Mouse (Mus musculus): ENCODE measurements around the gene Gm20388. TPM values are rescaled to one million over a fixed set of nuclear protein-coding genes. Genes with fewer than 3 reads are reported as not detected.
A peak's percentile ranks its signal among the peaks of the same experiment; 100 is the strongest.

Gm20388 gene
- total RNA-seq, 2 experiments from 2014 or later = 18.5 to 23.8 TPM

DNA sequence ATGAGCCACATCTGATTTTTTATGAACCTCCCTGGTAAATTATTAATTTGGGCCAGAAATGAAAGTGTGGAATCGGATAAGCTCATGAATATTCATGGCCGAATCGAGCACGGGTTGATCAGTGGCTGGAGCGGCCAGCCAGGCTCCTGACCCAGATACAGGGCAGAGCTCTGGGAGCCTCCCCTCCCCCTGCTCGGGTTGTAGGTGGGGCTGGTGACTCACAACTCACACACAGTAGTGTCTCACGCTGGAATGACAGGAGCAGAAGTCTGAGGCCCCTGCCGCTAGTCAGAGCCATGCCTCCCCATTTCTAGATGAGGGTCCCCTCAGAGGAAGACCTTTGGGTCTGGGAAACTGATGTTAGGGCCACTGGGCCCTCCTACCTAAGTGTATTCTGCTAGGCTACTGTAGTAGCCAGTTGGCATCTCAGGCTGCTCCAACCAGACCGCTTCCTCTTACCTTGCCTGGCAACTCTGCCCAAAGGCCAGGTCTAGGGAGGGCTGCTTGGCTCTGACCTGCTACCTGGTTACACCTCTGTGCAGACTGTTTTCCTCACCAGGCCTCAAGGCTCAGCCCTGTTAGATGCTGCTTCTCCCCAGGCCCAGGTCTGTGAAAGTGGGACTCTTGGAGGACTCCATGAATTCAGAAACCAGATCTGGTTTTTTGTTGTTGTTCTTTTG, 588.4 kb downstream of the Gm20388 start:
- ATAC-seq (replicated peaks; ENCODE audit: poor library complexity, severe bottlenecking) = no peak

GRCm38 (mm10) chr8:120500701-120501261, 590.1 kb downstream of the Gm20388 start:
- no peak for ATAC-seq (replicated peaks; ENCODE audit: poor library complexity, severe bottlenecking)

DNA sequence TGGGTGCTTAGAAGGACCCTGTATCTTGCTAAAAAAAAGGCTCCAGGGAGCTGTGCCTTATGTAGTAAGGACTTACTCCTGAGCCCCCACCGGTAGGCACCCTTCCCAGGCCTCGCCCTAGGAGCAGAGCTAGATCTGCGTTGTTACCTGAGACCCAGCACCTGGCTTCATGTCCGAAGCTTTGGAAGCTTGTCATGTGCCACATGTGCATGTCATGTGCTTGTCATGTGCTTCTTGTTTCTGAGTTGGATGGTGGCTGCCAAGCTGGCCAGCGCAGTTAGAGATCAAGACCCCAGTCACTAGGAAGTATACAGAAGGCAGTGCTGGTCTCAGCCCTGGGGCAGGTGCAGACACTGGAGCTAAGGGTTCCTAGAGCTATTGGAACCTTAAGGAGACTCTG, 590.8 kb downstream of the Gm20388 start:
- no peak for ATAC-seq (replicated peaks; ENCODE audit: poor library complexity, severe bottlenecking)

DNA sequence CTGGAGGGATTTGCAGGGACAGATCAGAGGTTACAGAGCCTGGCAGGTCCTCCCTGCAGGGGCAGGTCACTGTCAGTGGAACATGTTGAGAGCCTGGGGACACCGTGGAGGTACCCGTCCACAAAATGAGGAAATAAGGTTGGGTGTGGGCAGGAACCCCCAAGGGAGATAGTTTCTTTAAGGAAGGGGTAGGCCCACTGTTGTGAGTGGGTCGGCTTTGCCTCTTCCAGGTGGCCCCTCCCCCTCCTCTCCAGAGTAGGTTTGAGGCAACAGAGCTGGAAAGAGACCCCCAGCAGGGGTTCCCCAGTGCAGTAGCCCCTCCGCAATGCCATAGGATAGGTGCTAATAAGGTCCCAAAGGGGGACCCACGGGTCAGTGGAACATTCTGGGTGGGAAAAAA, 591.8 kb downstream of the Gm20388 start:
- peak; percentile 70 for ATAC-seq (replicated peaks; ENCODE audit: poor library complexity, severe bottlenecking)

DNA sequence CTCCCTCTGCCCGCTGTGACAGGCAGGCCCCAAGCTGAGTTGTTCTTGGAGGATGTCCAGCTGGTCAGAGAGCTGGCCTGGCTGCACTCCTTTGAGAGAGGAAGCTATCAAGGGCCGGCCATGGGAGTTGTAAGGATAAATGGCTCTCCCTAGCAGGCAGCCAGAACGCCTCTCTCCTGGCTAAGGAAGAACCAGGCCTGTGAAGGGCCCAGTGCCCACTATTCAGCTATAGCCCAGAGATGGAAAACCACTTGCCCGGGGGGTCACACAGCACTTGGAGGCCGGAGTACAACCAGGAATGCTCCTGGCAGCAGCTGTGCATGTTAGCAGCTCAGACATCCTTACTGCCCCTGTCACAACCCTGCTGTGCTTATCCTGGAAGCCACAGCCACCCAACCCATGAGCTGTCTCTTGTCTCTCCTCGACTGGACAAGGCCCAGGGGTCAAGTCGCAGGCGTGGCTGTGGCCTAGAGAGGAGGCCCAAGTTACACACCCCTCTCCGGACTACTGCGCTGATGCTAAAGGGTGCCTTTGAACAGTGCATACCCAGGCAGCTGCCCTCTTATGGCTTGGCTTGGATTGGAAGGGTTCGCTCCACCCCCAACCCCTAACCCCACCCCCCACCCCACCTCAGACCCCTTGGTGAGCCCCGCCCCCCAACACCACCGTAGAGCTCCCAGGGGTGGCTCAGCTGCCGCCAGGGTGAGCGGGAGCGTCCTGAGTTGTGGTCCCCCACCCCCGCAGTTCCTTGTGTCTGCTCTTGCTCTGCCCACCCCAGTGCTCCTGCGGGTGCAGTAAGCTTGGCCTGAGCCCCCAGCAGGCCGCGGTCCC, 593.8 kb downstream of the Gm20388 start:
- ATAC-seq (replicated peaks; ENCODE audit: poor library complexity, severe bottlenecking) = no peak

GRCm38 (mm10) chr8:120505082-120505511, 594.5 kb downstream of the Gm20388 start:
- no peak for ATAC-seq (replicated peaks; ENCODE audit: poor library complexity, severe bottlenecking)

GRCm38 (mm10) chr8:120505619-120506310, 595.1 kb downstream of the Gm20388 start:
- ATAC-seq (replicated peaks; ENCODE audit: poor library complexity, severe bottlenecking) = no peak

DNA sequence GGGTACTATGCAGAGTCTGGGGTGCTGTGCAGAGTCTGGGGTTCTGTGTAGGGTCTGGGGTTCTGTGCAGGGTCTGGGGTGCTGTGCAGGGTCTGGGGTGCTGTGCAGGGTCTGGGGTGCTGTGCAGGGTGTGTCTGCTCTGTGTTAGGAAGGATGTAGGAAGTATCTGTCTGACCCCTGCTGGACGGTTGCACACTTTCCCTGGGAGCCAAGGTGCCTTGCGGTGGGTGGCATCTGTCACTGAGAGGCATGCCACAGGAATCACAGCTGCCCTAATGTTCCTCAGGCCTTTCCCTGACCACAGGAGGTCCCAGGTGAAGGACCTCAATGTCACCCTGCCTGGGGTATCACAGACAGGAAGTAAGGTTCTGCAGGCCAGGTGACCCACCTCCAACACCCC, 595.9 kb downstream of the Gm20388 start:
- ATAC-seq (replicated peaks; ENCODE audit: poor library complexity, severe bottlenecking) = no peak

- no peak for ATAC-seq (replicated peaks; ENCODE audit: poor library complexity, severe bottlenecking)
These were observed 596.6 kb downstream of the Gm20388 start for GRCm38 (mm10) chr8:120507290-120507689.

DNA sequence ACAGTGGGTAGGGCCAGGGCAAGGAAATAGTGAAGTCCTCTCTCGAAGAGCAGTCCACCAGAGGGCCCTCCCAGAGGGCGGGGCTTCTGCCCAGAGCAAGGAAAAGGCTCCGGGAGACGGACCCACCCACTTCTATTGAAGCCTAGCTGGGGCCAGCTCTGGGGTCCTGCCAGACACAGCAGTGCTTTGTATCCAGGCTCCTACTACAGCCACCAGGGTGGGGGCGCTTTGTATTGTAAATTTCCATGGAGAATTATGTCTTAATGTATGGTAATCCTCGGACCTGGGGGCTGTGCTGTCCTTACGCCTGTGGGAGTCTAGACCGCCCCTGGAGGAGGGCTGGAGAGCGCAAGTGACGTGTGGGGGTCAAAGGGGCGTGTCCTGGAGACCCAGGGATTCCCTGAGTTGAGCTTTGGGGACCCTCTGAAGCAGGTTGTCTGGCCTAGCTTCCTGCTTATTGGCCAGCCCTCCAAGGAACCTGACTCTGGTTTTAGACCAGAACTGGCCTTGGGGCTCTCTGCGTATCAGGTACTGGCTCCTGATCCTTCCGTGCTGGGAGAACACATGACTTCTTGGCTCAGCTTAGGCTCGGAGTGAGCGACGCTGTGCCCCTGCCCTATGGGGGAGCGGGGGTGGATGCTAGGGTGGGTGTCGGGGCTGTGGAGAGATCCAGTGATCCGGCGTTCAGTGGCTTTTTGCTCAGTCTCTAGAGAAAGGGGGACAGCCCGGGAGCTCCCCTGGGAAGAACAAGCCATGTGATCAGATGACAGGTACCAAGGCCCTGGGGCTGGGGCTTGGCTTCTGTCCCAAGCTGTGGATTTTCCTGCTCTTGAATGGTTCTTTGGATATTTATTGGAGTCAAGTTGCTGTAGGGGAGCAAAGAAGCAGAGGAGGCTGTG, 598.7 kb downstream of the Gm20388 start:
- peak; percentile 32 for ATAC-seq (replicated peaks; ENCODE audit: poor library complexity, severe bottlenecking)

DNA sequence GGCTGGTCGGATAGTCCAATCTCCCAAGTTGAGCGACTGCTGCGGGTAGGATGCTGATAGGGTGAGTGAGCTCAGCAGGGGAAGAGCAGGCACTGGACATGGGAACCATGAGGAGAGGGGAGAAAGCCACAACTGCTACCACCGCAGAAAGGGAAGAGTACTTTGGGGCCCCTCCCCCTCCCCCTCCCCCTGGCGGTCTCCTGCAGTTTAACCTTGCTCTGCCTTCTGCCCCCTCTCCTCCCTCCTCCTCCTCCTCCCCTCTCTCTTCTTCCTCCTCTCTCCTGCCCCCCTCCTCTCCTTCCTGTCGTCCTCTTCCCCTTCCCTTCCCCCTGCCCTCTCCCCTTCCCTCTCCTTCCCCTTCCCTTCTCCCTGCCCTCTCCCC, 599.4 kb downstream of the Gm20388 start:
- ATAC-seq (replicated peaks; ENCODE audit: poor library complexity, severe bottlenecking) = peak; percentile 67

- peak; percentile 34 for ATAC-seq (replicated peaks; ENCODE audit: poor library complexity, severe bottlenecking)
These were observed 600.3 kb downstream of the Gm20388 start for GRCm38 (mm10) chr8:120510863-120511457.

DNA sequence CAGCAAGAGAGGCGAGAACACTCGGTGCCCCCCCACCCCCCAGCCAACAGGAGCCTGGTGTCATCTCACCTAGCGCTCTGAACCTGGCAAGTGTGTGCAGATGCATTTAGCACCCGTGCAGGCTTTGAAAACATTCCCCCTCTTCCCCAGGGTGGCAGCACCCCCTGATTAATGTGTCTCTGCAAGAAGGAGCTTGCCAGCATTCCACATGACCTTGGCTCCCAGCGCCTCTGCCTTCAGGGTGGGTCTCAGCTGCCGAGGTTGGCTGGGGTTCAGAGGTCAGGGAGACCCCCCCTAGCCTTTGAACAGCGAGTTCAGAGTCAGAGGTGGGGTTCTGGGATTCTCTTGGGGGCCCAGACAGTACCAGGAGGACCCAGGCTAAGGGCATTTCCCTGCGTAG, 601.1 kb downstream of the Gm20388 start:
- no peak for ATAC-seq (replicated peaks; ENCODE audit: poor library complexity, severe bottlenecking)

DNA sequence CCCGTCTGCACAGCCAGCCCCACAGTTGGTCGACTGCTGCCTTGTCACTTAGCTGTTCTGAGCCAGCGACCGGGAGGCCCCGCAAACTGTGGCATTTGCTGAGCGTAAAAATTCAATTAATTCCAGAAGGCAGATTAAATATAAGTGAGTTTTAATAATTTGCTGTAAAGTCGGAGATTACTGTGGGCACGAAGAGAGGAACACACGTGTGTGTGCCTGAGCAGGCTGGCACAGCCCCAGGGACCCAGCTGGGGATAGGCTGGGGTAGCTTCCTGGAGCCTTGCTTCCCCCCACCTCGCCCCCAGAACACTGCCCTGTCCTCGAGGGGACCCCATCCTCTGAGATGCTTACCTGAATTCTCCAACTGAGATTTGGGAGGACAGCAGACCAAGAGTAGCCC, 601.7 kb downstream of the Gm20388 start:
- no peak for ATAC-seq (replicated peaks; ENCODE audit: poor library complexity, severe bottlenecking)

DNA sequence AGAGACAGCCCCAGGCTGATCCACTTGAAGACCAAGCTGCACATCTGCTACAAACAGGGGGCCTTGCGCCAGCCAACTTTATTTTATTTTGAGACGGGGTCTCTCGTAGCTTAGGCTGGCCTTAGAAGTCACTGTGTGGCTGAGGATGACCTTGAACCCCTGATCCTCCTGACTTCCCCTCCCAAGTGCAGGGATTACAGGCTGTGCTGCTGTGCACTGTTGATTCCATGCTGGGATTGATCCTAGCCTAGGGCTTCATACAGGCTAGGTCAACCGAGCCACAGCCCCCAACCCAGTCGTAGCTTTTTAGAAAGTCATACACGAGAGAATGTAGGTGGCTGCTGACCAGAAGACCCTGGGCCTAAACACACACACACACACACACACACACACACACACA, 602.5 kb downstream of the Gm20388 start:
- ATAC-seq (replicated peaks; ENCODE audit: poor library complexity, severe bottlenecking) = no peak

DNA sequence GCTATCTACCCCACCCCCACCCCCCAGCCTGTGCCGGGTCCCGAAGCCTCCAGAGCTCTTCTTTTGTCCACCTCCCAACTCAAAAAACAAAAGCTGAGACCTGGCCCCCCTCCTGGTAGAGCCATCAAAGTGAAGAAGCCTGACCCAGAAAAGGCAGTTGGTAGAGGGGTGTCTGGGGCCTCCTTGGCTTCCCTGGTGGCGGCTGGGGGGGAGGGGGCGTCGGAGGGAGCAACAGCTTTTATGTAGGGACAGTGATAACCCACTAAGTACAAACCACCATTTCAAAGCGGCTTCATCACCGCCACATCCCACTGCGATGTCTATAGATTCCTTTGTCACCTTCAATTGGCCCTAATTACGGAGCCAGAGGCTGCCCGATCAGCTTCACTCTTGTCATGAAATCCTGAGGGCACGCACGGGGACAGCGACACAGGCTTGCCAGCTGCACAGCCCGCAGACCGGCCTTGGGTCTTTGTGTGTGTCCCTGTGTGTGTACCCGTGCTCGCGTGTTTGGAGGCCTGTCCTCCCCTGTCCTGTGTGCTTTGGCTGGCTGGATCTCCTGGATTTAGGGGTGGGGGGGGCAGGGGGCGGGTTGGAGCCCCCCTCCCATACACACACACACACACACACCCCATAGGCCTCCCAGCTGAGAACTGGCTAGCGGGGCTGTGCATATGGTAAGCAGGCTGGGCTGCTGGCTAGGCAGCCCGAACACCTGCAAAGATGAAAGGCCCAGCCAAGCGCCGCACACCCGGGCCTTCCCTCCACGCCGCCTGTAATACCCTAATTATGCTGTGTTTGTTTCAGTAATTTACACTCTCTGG, 603.2 kb downstream of the Gm20388 start:
- ATAC-seq (replicated peaks; ENCODE audit: poor library complexity, severe bottlenecking) = no peak

DNA sequence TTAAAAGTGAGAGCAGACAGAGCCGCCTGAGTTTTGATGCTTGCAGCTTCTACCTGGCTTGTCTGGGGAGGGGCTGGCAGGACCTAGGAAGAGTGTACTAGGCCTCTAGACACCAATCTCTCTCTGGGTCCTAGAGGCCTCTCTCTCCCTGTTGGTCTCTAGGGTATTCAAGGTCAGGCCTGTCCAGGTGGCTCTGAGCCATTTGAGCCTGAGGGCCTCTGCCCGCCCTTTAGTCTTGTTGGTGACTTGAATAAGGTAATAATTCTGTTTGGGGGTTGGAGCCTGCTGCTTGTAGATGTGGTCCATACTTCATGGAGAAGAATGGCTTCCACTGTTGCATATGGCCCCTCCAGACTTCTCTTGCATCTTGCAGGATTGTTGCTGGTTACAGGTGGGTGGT, 604.6 kb downstream of the Gm20388 start:
- ATAC-seq (replicated peaks; ENCODE audit: poor library complexity, severe bottlenecking) = no peak

DNA sequence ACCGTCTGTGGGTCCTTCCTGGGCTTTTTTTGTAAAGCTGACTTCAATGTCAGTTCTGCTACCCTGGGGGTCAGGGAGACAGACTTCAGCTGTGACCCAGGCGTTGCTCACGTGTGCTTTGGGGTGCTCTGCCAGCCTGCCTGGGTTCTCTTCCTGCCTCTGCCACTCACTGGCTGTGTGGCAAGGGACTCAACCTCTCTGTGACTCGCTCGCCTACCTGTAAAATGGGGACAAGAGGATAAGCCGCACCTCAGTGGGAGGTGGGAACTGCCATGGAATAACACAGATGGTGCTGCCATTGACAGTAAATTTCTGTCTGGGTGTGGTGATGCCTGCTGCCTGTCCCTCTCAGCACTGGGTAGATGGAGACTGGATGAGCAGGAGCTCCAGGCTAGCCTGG, 605.0 kb downstream of the Gm20388 start:
- no peak for ATAC-seq (replicated peaks; ENCODE audit: poor library complexity, severe bottlenecking)
